Mouse (Mus musculus) layer of hippocampus, adult 2 months (tissue): ENCODE data around the gene Trak2. TPM values are rescaled to one million over a fixed set of nuclear protein-coding genes. Genes with fewer than 3 reads are reported as not detected.

Source experiments
- DNase-seq, 2 experiments: peaks; one replicate each; pipeline ENCODE4 v3.0.0; 2022; ENCODE audit warnings: low spot score in 2 of 2
- H3K27ac ChIP-seq: fragments of 200-600 bp; 2 replicates; pipeline ENCODE4 v1.8.1; 2022
- H3K4me3 ChIP-seq: fragments of 200-600 bp; 2 replicates; pipeline ENCODE4 v1.8.1; 2022; ENCODE audit warnings: mild to moderate bottlenecking
- CTCF ChIP-seq: fragments of 200-600 bp; conservative IDR thresholded peaks from 2 replicates; pipeline ENCODE4 v1.8.1; 2022; ENCODE audit warnings: antibody characterized with exemption, mild to moderate bottlenecking, moderate library complexity
- long read RNA-seq, 2 experiments: library from polyadenylated mRNA; stranded (forward); transcript quantifications; one replicate each; pipeline ENCODE4 v2.0.0; 2021; ENCODE audit warnings: borderline mapping rate in 2 of 2
- total RNA-seq, 2 experiments: library from RNA; stranded (reverse); gene quantifications; 2 replicates each; pipeline ENCODE4 v1.2.3; 2021

The Trak2 gene
- 100 to 1,000 TPM; 118 to 133 TPM for total RNA-seq
- long read RNA-seq, experiment 1, full-length matches to known transcripts: 32 of 68 reads
- long read RNA-seq, experiment 1, partial matches to known transcripts: 8 of 68 reads
- long read RNA-seq, experiment 1, other reads (novel, unspliced or antisense): 28 of 68 reads
- long read RNA-seq, experiment 2, full-length matches to known transcripts: 45 of 103 reads
- long read RNA-seq, experiment 2, partial matches to known transcripts: 14 of 103 reads
- long read RNA-seq, experiment 2, other reads (novel, unspliced or antisense): 44 of 103 reads

DNA sequence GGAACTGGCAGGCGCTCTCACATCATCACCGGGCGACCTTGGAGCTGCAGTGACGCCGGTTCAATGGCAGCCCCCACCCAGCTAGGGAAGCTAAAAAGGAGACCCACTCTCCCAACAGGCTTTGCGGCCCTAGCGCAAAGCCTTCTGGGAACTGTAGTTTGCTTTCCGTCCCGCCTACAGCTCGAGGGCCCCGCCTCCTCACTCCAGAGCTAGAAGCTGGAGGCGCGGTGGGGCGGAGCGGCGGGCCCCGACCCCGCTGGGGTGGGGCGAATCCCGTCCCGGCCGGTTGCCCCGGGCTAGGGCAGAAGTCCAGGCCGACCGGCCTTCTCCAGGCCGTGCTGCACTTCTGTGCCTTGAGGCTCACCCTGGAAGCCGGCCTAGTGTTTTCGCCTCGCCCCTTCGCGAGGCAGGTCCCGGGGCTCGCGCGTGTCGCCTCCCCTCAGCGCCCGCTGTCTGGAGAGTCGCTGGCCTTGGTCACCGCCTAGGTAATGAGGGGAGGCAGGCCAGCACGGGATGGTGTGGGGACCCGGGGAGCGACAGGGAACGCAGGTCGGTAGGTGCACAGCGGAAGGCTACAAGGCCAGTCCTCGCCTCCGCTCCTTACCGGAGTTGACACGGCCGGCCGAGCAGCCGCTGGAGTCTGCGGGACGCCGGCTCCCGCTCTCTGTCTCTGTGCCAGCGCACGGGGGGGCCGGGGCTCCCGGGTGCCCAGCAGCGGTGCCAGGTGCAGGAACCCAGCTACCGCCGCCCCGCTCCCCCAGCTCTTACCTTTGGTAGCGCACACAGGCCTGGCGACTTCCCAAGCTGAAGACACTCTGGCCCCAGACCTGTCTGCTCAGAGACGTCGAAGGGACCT, at the start of gene Trak2, which contains the start of gene Stradb:
Trak2 (minus strand) TSS at position 65 of the 856 bp plus-strand sequence.
Stradb (plus strand) TSS at position 157 of the 856 bp plus-strand sequence.
- TF ChIP-seq CTCF: no peak
- H3K4me3 ChIP-seq: peak within 1 kb of the TSS; percentile 92
- H3K27ac ChIP-seq: peak within 1 kb of the TSS; percentile 96
- peak; percentile 95 to 96 for DNase-seq

DNA sequence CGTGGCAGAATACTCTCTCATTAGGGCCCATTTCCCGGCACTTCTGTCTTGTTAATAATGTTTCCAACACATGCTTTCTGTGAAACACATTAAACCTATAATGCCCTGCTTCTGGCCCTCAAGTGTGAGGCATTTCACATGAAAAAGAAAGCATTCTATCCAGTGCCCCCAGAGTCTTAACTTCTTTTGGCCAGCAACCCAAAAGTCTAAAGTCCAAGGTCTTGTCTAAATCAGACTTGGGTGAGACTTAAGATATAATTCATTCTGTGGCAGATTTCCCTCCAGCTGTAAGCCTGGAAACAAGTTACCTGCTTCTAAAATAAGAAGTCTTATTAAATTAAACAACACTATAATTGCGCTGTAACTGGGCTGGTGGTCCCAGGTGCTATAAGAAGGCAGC, 48.3 kb upstream of the Trak2 start:
- DNase-seq: no peak
- no peak for TF ChIP-seq CTCF
- H3K4me3 ChIP-seq: no peak overlapping the region
- no peak overlapping the region for H3K27ac ChIP-seq

DNA sequence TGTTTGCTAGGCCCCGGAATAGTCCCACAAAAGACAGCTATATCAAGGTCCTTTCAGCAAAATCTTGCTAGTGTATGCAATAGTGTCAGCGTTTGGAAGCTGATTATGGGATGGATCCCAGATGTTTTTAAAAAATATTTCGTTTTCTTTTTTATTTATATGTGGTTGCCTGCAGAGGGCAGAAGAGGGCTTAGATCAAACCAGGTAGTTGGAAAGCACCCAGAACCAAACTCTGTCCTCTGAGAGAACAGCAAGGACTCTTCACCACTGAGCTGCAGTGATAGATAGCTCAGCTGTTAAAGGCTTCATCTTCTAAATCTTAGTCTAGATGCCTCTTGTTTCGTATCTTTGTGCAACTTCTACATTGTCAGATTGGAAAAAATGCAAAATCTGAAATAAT, 36.0 kb upstream of the Trak2 start:
- TF ChIP-seq CTCF: peak; percentile 62
- DNase-seq: no peak
- Histone ChIP-seq H3K27ac (no peak overlapping the region), H3K4me3 (no peak overlapping the region)

DNA sequence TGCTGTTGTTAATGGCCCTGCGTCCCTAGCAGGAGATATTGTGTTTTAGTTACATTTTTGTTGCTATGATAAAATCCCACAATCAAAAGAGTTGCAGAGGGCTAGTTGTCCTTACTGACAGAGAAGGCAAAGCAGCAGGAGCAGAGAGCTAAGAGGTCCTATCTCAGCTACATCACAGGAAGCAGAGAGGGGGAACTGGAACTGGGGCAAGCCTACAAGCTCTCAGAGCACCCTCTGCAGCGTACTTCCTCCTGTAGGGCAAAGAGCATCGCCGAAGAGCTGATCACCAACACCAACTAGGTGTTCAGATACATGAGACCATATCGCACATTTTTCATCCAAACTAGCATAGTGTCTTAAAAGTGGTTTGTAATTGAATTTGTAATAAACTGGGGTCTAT, 22.1 kb upstream of the Trak2 start:
- Histone ChIP-seq H3K27ac (no peak overlapping the region), H3K4me3 (no peak overlapping the region)
- no peak for TF ChIP-seq CTCF
- DNase-seq: no peak

DNA sequence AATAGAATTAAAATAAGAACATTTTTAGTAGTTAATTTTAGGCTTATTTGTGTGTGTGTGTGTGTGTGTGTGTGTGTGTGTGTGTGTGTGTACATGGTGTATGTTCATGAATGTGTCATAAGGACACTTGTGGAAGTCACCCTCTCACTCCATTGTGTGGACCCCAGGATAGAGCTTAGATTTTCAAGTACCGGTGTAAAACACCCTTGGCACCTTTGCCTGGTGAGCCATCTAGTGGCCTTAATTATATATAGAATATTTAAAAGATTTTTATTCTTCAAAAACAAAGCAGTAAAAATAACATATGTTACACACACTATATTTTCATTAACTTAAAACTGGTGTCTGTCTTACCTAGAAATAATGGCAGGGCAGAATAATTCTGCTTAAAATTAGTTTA, 20.5 kb upstream of the Trak2 start:
- no peak overlapping the region for H3K27ac ChIP-seq
- peak; percentile 72 for TF ChIP-seq CTCF
- DNase-seq: no peak
- H3K4me3 ChIP-seq: no peak overlapping the region

DNA sequence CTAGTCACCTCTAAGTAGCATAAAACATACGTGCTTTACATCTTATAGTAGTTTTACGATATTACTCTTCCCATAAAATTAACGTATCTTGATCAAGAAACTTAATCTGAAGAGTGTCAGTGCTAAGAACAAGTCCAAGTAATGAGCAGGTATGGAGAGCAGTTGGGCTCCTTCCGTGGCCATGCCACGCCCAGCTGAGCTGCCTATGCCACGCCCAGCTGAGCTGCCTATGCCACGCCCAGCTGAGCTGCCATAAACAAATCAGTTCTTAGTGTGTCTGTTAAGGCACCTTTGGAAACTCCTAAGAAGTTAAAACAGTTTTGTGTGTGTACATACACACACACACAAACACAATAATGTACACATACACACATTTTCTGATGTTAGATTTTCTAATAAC, 19.9 kb upstream of the Trak2 start:
- Histone ChIP-seq H3K27ac (no peak overlapping the region), H3K4me3 (no peak overlapping the region)
- TF ChIP-seq CTCF: no peak
- DNase-seq: no peak

DNA sequence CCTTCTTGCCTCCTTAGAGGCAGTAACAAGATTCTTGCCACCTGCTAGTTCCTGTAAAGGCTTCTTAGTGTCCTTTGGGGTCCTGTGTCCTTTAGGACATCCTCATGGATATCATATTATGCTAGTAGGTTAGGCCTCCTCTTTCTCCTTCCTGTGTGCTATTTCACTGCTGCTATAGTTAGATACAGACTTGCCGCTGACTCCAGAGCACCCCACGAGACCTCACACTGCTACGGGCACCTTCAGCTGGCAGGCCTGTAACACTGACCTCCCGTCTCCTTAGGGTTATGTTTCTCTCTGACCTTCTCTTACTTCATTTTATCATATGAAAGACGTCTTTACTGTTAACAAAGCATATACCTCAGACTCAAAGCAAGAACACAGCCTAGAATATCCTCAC, 11.4 kb upstream of the Trak2 start:
- no peak for DNase-seq
- H3K4me3 ChIP-seq: no peak overlapping the region
- no peak for TF ChIP-seq CTCF
- no peak overlapping the region for H3K27ac ChIP-seq

DNA sequence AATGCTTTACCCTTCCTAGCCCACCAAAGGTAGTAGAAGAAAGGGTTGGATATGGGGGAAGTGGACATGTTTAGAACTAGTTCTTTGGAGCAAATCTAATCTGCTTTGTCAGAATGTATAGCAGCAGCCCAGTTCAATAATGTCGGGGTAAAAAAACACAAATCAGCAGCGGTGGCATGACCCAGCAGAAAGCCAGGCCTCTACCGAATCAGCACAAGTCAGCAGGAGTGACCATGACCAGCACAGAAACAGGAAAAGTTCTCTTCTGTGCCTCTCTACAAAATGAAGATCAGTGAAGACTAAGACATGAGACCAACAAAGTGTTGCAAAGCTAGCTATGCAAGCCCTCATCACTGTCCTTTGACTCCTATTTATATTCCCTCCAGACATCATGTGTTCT, 9.0 kb upstream of the Trak2 start:
- DNase-seq: no peak
- TF ChIP-seq CTCF: no peak
- Histone ChIP-seq H3K4me3 (no peak overlapping the region), H3K27ac (no peak overlapping the region)

DNA sequence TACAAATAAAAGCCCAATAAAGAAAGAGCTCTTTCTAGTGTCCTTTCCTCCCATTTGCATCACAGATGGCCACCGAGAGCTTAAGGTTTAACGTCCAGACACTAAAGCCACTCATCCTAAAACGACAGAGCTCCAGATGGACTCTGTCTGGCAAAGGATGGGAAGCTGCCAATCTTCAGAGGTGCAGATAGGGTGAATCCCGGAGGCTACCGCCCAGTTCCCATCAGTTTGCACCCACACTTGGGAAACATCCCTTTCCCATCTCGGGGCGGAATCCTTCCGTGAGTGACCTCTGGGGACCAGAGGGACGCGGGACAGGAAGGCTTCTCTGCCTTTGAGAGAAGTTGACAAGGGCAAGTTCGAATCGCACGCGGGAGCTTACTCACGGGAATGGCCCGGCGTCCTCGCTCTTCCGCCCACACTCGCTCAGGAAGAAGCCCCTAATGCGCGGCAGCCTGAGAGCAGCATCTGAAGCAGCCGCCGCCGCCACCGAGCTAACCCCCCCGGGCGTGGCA, 322 bp downstream of the Trak2 start:
- DNase-seq: no peak
- peak overlapping the region; percentile 92 for H3K4me3 ChIP-seq
- 0 out of 2 replicates have a peak, but pooled peaks have one; percentile 12 for TF ChIP-seq CTCF
- peak overlapping the region; percentile 96 for H3K27ac ChIP-seq

DNA sequence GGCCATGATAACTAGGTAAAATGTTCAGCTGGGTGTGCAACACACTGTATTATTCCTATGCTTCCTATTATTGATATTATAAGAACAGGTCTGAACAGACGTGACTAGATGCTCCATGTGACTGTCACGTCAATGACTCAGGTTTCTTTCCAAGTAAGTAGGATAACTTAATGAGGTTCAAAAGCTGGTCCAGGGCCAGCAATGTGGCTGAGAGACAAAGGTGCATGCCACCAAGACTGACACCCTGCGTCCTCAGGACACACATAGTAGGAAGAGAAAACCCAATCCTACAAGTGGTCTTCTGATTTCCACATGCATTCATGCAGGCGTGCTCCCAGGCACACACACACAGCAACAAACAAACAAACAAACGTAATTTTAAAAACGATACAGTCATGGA, 2.1 kb downstream of the Trak2 start:
- Histone ChIP-seq H3K4me3 (no peak overlapping the region), H3K27ac (no peak overlapping the region)
- no peak for TF ChIP-seq CTCF
- DNase-seq: no peak

DNA sequence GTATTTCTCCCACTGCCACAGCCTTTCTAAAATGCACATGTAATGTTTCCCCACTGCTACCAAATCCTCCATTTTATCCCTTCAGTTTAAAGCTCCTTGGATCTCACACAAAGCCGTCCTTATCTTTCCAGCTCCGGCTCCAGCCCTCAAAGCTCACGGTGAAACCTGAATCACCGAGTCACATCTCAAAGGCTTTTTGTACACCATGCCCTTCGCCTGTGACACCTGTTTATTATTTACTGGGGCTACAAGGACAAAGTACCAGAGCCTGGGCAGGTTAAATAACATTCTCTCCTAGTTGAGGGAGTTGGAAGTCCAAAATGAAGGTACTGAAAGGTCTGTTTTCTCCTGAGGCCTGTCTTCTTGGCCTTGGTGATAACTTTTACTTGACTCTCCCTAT, 3.2 kb downstream of the Trak2 start:
- no peak for TF ChIP-seq CTCF
- DNase-seq: no peak
- Histone ChIP-seq H3K4me3 (no peak overlapping the region), H3K27ac (no peak overlapping the region)

DNA sequence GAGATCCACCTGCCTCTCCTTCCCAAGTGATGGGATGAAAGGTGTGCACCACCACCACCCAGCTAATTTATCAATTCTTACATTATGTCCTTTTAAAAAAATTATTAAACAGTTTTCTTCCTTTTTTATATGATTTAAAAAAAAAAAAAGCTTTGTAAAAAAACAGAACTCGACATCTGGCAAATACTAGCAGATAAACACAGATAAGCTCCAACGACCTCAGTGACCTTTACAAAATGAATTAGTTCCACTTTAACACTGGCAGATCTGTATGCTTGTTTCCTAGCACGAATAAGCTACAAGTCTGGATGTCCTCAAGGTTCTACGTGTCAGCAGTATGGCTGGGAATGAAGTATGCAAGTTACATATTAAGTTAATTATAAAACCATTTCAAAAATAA, 5.7 kb downstream of the Trak2 start:
- Histone ChIP-seq H3K4me3 (no peak overlapping the region), H3K27ac (no peak overlapping the region)
- no peak for TF ChIP-seq CTCF
- no peak for DNase-seq

DNA sequence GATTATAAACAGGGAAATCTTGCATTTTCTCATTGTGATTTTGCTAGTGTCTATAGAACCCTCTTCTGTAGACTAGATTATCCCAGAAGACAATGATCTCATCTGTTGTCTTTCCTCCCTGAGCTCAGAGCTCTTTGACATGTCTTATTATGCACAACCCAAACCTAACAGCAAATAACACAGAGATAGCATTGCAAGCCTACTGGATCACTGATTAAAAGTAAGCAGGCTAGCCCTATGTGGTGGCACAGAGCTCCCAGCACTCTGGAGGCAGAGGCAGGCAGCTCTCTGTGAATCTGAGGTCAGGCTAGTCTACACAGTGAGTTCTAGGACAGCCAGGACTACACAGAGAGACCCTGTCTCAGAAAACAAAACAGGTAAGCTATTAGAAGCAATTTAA, 10.4 kb downstream of the Trak2 start:
- no peak overlapping the region for H3K27ac ChIP-seq
- no peak for TF ChIP-seq CTCF
- no peak overlapping the region for H3K4me3 ChIP-seq
- DNase-seq: no peak
